Mouse (Mus musculus) CH12F3 (cell line): ENCODE data around the gene Zfp933.
"Not testable (repeated sequence)": the region's sequence is repeated elsewhere in the genome, so short reads cannot be mapped to it uniquely, and the experiment has no call there.

ENCODE experiments used
- in situ Hi-C: fragments of 300-500 bp; cut with MboI; formaldehyde crosslinking; loops from 2 replicates; pipeline ENCODE4 v1.14.3; 2020; ENCODE audit warnings: low sequenced_read_pairs

Gene Zfp933

GRCm38 (mm10) chr4:147865651-147866050, 17.5 kb upstream of the Zfp933 start:
- in situ Hi-C loops, result no loop called here

DNA sequence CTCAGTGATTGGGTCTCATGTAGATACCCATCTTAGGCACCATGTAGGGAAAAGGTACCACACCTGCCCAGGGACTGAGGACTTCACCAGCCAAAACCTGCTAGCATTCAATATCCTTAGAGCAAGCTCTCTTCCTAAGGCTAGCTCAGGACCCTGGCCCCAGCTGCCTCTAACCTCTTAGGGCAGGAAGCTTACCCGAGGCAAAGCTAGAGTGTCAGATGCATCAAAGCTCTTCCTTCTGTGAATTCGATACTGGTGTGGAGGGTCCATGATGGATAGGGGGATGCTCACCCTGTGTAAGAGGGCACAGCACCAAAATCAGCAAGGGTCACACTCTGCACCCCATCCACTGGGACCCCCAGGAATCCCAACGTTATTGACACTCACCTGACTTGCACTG, 13.9 kb upstream of the Zfp933 start:
- in situ Hi-C loops, result no loop called here

- in situ Hi-C loops, result no loop called here
Observed at GRCm38 (mm10) chr4:147850776-147851175, 2.6 kb upstream of the Zfp933 start.

- in situ Hi-C loops, result no loop called here
Observed at GRCm38 (mm10) chr4:147848584-147848991, 422 bp upstream of the Zfp933 start.

DNA sequence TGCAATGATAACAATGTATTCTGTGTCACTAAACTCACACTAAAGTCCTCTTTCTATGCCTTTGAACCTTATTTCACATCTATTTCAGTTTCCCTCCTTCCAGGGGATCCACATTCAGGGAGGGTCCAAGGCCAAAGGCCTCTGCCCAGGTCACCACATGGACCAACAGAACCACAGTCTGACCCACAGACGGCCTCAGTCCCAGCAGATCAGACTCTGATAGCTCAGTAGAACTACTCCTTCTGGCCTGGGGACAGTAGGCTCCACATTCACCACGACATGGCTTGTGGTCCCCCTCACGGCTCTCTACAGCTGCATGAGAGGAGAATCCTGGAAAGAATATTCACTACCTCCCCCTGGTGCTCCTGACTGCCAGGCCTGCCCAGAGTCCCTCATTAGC, 5.3 kb downstream of the Zfp933 start:
- in situ Hi-C loops, result no loop called here

DNA sequence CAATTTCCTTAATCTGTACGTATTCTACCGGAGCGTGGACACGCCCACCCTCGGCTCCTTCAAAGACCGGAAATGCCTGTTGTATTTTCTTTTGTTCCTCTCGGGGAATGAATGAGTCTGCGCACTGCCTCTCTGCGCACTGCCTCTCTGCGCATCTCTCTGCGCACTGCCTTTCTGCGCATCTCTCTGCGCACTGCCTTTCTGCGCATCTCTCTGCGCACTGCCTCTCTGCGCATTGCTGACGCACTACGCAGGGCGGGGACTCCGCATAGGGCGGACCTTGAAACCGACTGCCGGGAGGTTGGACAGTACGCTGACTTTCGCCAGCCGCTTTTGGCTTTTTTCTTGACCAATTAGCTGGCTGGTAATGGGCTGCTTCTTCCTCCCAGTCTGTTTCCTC, 8.9 kb downstream of the Zfp933 start:
- in situ Hi-C loops, result not testable (repeated sequence)

DNA sequence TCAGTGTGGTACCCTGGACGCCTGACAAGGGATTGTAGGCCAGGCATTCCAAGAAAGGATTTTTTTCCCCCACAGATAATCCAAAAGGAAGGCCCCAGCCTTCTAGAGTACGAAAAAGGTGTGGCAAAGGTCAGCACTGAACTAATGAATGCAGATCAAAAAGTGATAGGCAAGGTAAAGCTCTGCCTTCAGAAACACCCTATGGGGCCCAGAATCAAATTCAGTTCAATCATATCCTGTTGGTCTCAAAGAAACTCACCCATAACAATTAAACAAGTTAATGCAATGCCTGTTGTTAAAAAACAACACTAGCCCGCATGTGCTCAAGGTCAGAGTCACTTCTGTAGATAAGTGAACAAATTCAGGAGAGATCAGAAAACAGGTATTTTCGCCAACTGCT, 23.8 kb downstream of the Zfp933 start:
- in situ Hi-C loops, result no loop called here

DNA sequence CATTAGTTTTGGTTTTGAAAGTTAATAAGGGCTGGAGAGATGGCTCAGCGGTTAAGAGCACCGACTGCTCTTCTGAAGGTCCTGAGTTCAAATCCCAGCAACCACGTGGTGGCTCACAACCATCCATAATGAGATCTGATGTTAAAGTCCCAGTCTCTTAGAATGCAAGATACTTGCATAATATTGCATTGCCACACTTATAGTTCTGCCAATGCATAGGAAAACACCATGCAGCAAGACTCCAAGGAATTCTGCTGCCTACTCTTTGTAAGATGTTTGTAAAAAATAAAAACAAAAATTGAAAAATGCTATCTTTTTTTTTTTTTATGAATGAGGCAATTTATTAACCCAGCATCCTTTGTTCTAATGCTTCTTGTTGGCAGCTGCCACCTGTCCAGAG, 26.8 kb downstream of the Zfp933 start:
- in situ Hi-C loops, result not testable (repeated sequence)

DNA sequence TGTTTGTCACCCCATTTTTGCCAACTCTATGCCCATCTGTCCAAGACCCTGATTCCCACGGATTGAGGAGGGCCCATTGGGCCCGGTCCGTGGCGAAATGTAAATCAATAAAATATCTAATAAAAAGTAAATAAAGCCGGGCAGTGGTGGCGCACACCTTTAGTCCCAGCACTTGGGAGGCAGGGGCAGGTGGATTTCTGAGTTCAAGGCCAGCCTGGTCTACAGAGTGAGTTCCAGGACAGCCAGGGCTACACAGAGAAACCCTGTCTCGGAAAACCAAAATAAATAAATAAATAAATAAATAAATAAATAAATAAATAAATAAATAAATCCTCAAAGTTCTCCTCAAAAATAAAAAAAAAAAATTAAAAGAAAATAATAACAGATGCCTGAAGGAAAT, 28.5 kb downstream of the Zfp933 start:
- in situ Hi-C loops, result not testable (repeated sequence)

DNA sequence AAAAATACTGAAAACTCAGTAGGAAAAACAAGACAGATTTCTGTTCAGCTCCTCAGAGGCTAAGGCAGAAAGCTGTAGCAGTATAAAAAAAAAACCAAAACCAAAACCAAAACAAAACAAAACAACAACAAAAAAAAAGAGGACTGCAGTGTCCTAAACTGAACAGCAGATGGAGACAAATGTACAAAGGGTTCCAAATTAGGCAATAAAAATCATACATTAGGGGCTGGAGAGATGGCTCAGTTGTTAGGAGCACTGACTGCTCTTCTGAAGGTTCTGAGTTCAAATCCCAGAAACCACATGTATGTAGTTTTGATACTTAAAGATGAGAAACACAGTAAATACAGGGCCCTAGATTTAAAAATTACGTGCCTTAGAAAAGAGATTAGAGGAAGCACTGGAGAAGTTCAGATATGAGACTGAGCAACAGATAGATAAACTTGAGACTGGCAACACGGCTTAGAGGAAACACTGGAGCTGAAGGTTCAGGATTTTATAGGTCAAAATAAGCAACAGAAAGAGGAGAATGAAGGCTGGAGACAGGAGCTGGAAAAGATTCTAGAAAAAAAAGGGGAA, 33.5 kb downstream of the Zfp933 start:
- in situ Hi-C loops, result no loop called here

- in situ Hi-C loops, result no loop called here
Observed at GRCm38 (mm10) chr4:147813249-147813765, 34.9 kb downstream of the Zfp933 start.

GRCm38 (mm10) chr4:147809966-147810304, 38.2 kb downstream of the Zfp933 start:
- in situ Hi-C loops, result not testable (repeated sequence)

GRCm38 (mm10) chr4:147809292-147809965, 38.7 kb downstream of the Zfp933 start, which contains the start of gene Zfp984:
Gene Zfp984, minus strand, starts transcription at chr4:147809788.
- in situ Hi-C loops, result not testable (repeated sequence)

DNA sequence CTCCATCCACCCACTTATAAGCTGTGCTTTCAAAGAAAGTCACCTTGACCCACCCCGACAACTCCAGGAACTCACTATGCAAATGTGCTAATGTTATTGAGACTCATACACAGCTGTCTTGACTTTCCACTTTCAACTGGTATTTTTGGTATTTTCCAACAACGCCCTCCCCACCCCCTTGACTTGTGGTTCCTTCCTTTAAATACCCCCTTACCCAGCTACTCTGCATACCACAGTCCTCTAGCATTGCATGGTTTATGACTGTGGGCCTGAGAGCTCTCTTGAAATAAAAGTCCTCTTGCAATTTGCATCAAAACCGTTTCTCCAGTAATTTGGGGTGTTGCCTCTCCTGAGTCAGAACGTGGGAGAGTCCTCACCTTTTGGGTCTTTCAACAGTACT, 39.7 kb downstream of the Zfp933 start:
- in situ Hi-C loops, result not testable (repeated sequence)

DNA sequence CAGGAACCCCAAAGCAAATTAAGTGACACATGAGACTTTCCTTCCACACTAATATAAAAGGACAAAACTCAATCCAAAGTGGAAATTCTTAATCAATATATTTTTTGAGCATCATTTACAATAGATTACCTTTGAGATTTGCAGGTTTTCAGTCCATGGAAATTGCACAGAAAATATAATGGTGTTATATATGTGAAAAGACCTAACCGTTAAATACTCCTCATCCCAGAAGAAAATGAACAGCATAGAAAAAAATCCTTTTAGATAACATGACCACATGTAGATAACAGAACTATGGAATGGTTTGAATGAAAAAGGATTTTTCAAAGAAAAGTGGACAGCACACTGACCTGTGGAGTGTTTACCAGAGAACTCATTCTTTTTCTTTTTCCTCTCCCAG, 52.9 kb downstream of the Zfp933 start:
- in situ Hi-C loops, result not testable (repeated sequence)

DNA sequence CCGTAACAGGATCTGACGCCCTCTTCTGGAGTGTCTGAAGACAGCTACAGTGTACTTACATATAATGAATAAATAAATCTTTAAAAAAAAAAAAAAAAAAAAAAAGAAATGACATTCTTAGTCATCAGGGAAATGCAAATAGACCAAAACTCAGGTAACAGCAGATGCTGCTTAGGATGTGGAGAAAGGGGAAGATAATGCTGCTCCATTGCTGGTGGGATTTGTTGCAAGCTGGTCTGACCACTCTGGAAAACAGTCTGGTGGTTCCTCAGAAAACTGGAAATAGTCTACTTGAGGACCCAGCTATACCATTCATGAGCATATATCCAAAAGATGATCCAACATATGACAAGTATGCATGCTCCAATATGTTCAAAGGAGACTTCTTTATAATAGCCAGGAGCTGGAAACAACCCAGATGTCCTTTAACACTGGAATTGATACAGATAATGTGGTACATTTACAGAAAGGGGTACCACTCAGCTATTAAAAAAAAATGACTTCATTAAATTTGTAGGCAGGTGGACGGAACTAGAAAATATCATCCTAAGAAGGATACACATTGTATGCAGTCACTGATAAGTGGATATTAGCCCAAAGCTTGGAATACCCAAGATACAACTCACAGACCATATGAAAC, 54.0 kb downstream of the Zfp933 start:
- in situ Hi-C loops, result not testable (repeated sequence)

GRCm38 (mm10) chr4:147793390-147793916, 54.7 kb downstream of the Zfp933 start:
- in situ Hi-C loops, result not testable (repeated sequence)

DNA sequence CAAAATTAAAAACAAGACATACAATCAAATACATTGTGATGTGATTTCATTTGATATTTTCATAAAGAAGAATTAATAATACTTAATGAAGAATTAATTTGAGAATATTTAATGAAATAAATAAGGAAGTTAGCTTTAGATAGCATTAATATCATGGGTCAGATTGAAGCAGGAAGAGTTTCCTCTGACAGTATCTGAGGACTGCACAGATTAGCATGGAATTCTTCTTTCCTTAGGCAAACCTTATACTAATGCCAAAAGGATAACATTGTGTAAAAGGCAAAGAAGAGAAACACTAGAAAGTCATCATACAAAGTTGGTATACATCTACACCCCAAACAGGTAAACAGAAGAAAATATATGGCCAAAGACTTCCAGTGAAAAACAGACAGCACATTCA, 56.4 kb downstream of the Zfp933 start:
- in situ Hi-C loops, result not testable (repeated sequence)
